Comparison of ENCODE assay signal across 8 mouse cellular contexts in the genomic region with DNA sequence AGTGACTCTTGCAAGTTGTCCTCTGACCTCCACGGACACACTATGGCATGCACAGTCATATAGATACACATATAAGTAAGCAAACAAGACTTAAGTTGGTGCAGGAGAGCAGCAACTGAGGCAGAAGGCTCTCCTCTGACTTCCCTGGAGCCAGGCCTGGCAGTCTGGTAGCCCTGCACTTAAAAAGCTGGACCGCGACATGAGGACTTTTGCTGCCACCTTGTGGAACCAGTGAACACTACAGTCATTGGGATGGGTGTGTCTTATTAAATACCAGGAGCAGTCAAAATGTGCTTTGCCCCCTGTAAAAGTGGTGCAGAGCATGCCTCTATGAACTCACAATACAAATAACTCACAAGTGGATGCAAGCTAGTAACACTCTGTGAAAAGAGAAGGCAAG. TPM values are rescaled to one million over a fixed set of nuclear protein-coding genes. Genes with fewer than 3 reads are reported as not detected.
DNase-seq lines count a peak whose midpoint lies in the region; ATAC-seq and TF ChIP-seq lines count a peak whose summit lies in the region.

No protein-coding gene starts in this region.

- DNase-seq in CD8-positive naive resting alpha-beta T cell, adult 2 months (ENCODE audit: low read depth in 2 of 2, low spot score in 2 of 2) = peak; percentile 63 to 78
- DNase-seq in heart, postnatal 10 days = peak; percentile 90 to 92
- DNase-seq in layer of hippocampus, adult 11-12 months (ENCODE audit: low spot score) = peak; percentile 92
- peak; percentile 80 to 83 for DNase-seq in lung, adult 18-20 months

- intact Hi-C loops in heart, postnatal 10 days (cut with DNase I) = loop anchor here (1.0 to 2.0 kb wide), 3 partner anchors 24 to 227 kb away; no protein-coding TSS in a partner anchor

- H3K36me3 ChIP-seq in neural tube, embryonic 15.5 days = peaks cover 12% of the 10 kb centered on the region
- H3K36me3 ChIP-seq in testis, adult 2 months (ENCODE audit: control insufficient read depth, insufficient read depth, low read length) = no peaks in the 10 kb centered on the region

- no peak overlapping the region for H3K4me2 ChIP-seq in neural tube, embryonic 15.5 days

- H3K27ac ChIP-seq in bone marrow macrophage, adult 2 months (ENCODE audit: insufficient read depth, low read depth, low read length) = no peak overlapping the region
- no peak overlapping the region for H3K27ac ChIP-seq in neural tube, embryonic 15.5 days (replicated peaks)
- no peak overlapping the region for H3K27ac ChIP-seq in testis, adult 2 months (ENCODE audit: control insufficient read depth, insufficient read depth, low read depth, low read length)

- 1% methylated on average over 3 of the region's 3 CpGs for WGBS in neural tube, embryonic 15.5 days

- peak; percentile 87 for ATAC-seq in erythroblast, adult 5-6 weeks (replicated peaks; ENCODE audit: low FRiP score, poor library complexity, severe bottlenecking)
- peak; percentile 51; the same call in 1 of the 2 replicates for ATAC-seq in neural tube, embryonic 15.5 days (ENCODE audit: low FRiP score)

- H3K4me1 ChIP-seq in bone marrow macrophage, adult 2 months (ENCODE audit: control insufficient read depth, insufficient read depth, low read length) = peaks cover 6% of the 10 kb centered on the region; the same call in 1 of the 2 replicates
- H3K4me1 ChIP-seq in neural tube, embryonic 15.5 days = 0 out of 2 replicates have a peak, but pooled peaks cover 11% of the 10 kb centered on the region
- peaks cover 9% of the 10 kb centered on the region for H3K4me1 ChIP-seq in testis, adult 2 months (ENCODE audit: control insufficient read depth, insufficient read depth, low read length)

- no peak overlapping the region for H3K9ac ChIP-seq in neural tube, embryonic 15.5 days (replicated peaks)

- peak; percentile 37; the same call in 1 of the 2 replicates for TF ChIP-seq CTCF in bone marrow macrophage, adult 2 months (IDR thresholded peaks at IDR 0.05; ENCODE audit: low read depth, low read length)
- TF ChIP-seq CTCF in testis, adult 2 months (IDR thresholded peaks at IDR 0.05; ENCODE audit: control insufficient read depth, insufficient read depth, insufficient replicate concordance, low read depth, low read length) = peak; percentile 71; the same call in 1 of the 2 replicates

- H3K9me3 ChIP-seq in neural tube, embryonic 15.5 days (replicated peaks) = no peaks in the 10 kb centered on the region

- no peak for TF ChIP-seq POLR2A in bone marrow macrophage, adult 2 months (IDR thresholded peaks at IDR 0.05; ENCODE audit: borderline replicate concordance, low read depth, low read length)
- TF ChIP-seq POLR2A in testis, adult 2 months (IDR thresholded peaks at IDR 0.05; ENCODE audit: control insufficient read depth, low read depth, low read length) = no peak

- no peaks in the 10 kb centered on the region for H3K27me3 ChIP-seq in neural tube, embryonic 15.5 days (replicated peaks)
- no peaks in the 10 kb centered on the region for H3K27me3 ChIP-seq in testis, adult 2 months (ENCODE audit: control insufficient read depth, insufficient read depth, low read length)

- no peak overlapping the region for H3K4me3 ChIP-seq in bone marrow macrophage, adult 2 months (ENCODE audit: insufficient read depth, low read length)
- H3K4me3 ChIP-seq in neural tube, embryonic 15.5 days (replicated peaks) = no peak overlapping the region
- H3K4me3 ChIP-seq in testis, adult 2 months (ENCODE audit: control insufficient read depth, low read depth, low read length) = no peak overlapping the region

RNA-seq across cellular contexts. Expression of gene Parp16, which starts 6.6 kb away (rescaled TPM):
- polyA plus RNA-seq in bone marrow macrophage, adult 2 months (2012; ENCODE audit: insufficient read depth, insufficient read length, missing spikeins) = 2.9 TPM in 2 replicates
- total RNA-seq in erythroblast, adult 5-6 weeks (2015; ENCODE audit: low replicate concordance) = 10.2 and 13.2 TPM in 2 replicates
- total RNA-seq in erythroblast, adult 5-6 weeks (2017; ENCODE audit: low replicate concordance) = 14.5 and 15.3 TPM in 2 replicates
- total RNA-seq in heart, postnatal 10 days (2021) = 1 to 10 TPM; 5.1 to 5.9 TPM
- polyA plus RNA-seq in neural tube, embryonic 15.5 days (2015; fragmentation: Nextera tagmentation; extraction: Ambion mirVana) = 6.4 and 8.9 TPM in 2 replicates
- polyA plus RNA-seq in testis, adult 2 months (2012; rRNA removed) = 2.2 and 2.3 TPM in 2 replicates

RNA-seq across cellular contexts. Expression of gene Igdcc3, which starts 47.6 kb away (rescaled TPM):
- not detected in 2 replicates for polyA plus RNA-seq in bone marrow macrophage, adult 2 months (2012; ENCODE audit: insufficient read depth, insufficient read length, missing spikeins)
- total RNA-seq in erythroblast, adult 5-6 weeks (2015; ENCODE audit: low replicate concordance) = not detected in 2 replicates
- not detected in 2 replicates for total RNA-seq in erythroblast, adult 5-6 weeks (2017; ENCODE audit: low replicate concordance)
- under 1 TPM; 0.22 to 0.40 TPM for total RNA-seq in heart, postnatal 10 days (2021)
- 7.9 and 8.9 TPM in 2 replicates for polyA plus RNA-seq in neural tube, embryonic 15.5 days (2015; fragmentation: Nextera tagmentation; extraction: Ambion mirVana)
- polyA plus RNA-seq in testis, adult 2 months (2012; rRNA removed) = 0.27 and 0.36 TPM in 2 replicates
